Comparison of ENCODE assay signal across 18 mouse cellular contexts in genomic region chr7:139265634-139266033, GRCm38 (mm10). TPM values are rescaled to one million over a fixed set of nuclear protein-coding genes. Genes with fewer than 3 reads are reported as not detected.
"Had no signal": no experiment of that assay in that cellular context is flagged by ENCODE, and none has a peak within 500 bp of the region (broad histone marks: within the 10 kb centered on the region; RNA-seq: fewer than 3 reads in every experiment).

No protein-coding gene starts in this region.

- H3K9me3 ChIP-seq: limb, embryonic 10.5 days; liver, embryonic 12.5 days; neural tube, embryonic 15.5 days had no signal

- DNase-seq: kidney, postnatal 10 days; kidney, postnatal 4 days; lung, embryonic 14.5 days; lung, postnatal 10 days; lung, postnatal 4 days; midbrain, embryonic 14.5 days; right cerebral cortex, adult 18-20 months; right cerebral cortex, postnatal 25 days; thymus, postnatal 36 days had no signal

- H3K36me3 ChIP-seq: midbrain, embryonic 10.5 days had no signal

- H3K4me3 ChIP-seq: left cerebral cortex, adult 2 months; limb, embryonic 10.5 days; liver, embryonic 12.5 days; midbrain, embryonic 10.5 days; myocyte; neural tube, embryonic 15.5 days had no signal

- H3K27ac ChIP-seq: left cerebral cortex, adult 2 months; limb, embryonic 10.5 days; liver, embryonic 12.5 days; midbrain, embryonic 10.5 days; neural tube, embryonic 15.5 days had no signal

- H3K9ac ChIP-seq: liver, embryonic 12.5 days; lung, embryonic 14.5 days; neural tube, embryonic 15.5 days had no signal

- ATAC-seq: liver, embryonic 12.5 days had no signal

- H3K27me3 ChIP-seq: liver, embryonic 12.5 days; neural tube, embryonic 15.5 days had no signal

- H3K4me1 ChIP-seq: limb, embryonic 10.5 days; liver, embryonic 12.5 days had no signal

- H3K4me2 ChIP-seq: liver, embryonic 12.5 days; lung, embryonic 14.5 days; neural tube, embryonic 15.5 days had no signal

RNA-seq across cellular contexts. Expression of gene Stk32c, which starts 52.5 kb away (rescaled TPM):
- total RNA-seq: megakaryocyte, adult 5-6 weeks had no signal
- polyA plus RNA-seq: liver, embryonic 12.5 days; liver, embryonic 16.5 days; thymus, postnatal 0 days had no signal
